Mouse (Mus musculus) layer of hippocampus, adult 18-20 months (tissue): Measurements from ENCODE around the gene Prpf40b. TPM values are rescaled to one million over a fixed set of nuclear protein-coding genes. Genes with fewer than 3 reads are reported as not detected.
"Not testable (repeated sequence)": the region's sequence is repeated elsewhere in the genome, so short reads cannot be mapped to it uniquely, and the experiment has no call there.

ENCODE experiments used
- DNase-seq, 2 experiments: peaks; one replicate each; pipeline ENCODE4 v3.0.0; 2022; ENCODE audit warnings: low spot score in 2 of 2
- long read RNA-seq: library from polyadenylated mRNA; stranded (forward); transcript quantifications from one replicate; pipeline ENCODE4 v2.0.0, GENCODE M21; 2021
- total RNA-seq, 2 experiments: library from RNA; stranded (reverse); gene quantifications; 2 replicates each; pipeline ENCODE4 v1.2.3; 2021

Gene Prpf40b
- 10 to 100 TPM; 93.2 to 93.7 TPM for total RNA-seq
- long read RNA-seq, full-length matches to known transcripts = 3 of 96 reads
- long read RNA-seq, partial matches to known transcripts = 34 of 96 reads
- long read RNA-seq, other reads (novel, unspliced or antisense) = 59 of 96 reads

GRCm38 (mm10) chr15:99294813-99295374, at the start of gene Prpf40b:
Gene Prpf40b, plus strand, starts transcription at chr15:99295087.
- DNase-seq = peak; percentile 94 to 96

DNA sequence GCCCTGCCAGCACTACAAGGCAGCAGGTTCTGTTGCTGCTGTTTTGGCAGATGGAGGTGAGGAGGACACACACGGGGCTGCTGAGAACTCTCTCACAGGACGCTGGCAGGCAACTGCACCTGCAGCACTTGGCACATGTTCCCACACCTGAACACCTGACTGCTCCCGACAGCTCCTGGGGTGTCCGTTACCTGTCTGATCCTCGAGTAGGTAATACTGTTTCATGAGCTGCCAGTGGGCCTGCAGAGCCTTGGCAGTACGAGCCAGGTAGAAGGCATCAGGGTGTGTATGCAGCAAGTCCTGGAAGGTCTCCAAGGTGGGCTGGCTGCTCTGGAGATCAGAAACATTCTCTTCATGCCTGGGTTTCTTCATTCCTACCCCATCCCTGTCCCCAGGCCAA, 48.2 kb upstream of the Prpf40b start:
- not testable (repeated sequence) for DNase-seq

GRCm38 (mm10) chr15:99248972-99249371, 45.9 kb upstream of the Prpf40b start:
- DNase-seq = peak; percentile 62 to 83

DNA sequence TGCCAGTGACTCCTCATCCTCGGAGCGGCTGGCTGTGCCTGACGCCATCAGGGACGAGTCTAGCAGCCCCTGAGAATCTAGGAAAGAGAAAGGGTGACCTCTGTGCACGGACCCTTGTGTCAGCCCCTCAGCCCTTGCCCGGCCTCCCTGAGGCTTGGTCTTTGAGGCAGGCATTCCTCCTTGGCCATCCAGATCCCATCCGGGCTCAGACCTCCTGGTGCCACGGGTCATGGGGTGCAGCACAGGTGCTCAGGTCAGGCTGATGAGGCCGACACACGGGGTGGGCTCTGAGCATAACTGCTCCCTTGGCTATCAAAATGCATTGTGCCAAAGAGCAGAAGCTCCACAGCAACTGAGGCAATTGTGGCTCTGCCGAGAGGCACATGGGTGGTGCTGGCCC, 44.9 kb upstream of the Prpf40b start:
- no peak for DNase-seq

DNA sequence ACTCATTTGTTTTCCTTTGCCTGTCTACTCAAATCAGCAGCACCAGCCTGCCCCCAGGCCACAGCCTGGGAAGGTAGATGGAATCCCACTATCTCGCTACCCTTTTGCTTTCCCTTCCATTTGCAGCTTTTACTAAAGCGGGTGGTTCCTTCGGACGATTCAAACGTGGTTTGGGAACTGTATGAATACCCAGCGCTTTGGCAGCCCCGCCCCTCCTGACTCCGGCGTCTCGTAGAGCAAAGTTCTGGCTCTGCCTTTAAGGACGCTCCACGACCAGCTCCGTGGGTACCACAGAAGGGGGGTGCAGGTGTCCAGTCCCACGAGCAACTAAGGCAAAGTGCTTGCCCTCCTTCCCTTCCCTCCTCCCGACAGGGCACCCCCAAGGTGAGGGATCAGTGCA, 43.8 kb upstream of the Prpf40b start:
- not testable (repeated sequence) for DNase-seq

DNA sequence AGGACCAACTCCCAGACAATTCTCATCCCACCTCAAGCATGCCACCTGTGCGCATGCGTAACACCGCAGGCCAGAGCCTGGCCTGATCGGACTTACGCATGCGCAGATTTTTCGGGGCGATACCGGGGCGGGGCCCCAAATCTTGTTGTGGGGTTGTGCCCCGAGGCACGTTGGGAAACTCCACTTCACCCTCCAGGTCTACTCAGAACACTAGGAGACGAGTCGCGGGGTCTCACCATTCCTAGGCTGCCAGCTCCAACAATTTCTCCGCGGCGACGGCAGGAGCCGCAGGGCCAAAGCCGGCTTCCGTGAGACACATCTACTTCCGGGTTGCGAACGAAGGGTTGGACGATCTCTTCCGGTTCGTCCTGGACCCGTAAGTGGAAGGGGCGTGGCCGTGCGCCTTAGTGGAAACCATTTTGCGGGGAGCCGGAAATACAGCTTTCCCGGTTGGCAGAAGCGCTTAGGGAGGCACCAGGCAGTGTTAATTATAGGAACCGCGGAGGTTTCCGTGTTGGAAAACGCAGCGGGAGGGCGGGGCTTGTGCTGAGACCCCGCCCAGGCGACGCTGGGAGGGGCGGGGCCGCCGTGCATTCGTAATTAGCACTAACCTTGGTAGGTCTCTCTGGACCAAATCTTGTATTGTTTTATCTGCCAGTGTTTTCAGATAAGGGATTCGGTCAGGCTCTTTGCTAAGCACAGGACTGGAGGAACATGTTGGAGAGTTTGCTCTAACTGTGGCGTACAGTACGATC, 43.1 kb upstream of the Prpf40b start, which contains the start of gene Mcrs1:
Gene Mcrs1, minus strand, starts transcription at position 336 of the 755 bp plus-strand sequence.
- peak; percentile 97 to 99 for DNase-seq

DNA sequence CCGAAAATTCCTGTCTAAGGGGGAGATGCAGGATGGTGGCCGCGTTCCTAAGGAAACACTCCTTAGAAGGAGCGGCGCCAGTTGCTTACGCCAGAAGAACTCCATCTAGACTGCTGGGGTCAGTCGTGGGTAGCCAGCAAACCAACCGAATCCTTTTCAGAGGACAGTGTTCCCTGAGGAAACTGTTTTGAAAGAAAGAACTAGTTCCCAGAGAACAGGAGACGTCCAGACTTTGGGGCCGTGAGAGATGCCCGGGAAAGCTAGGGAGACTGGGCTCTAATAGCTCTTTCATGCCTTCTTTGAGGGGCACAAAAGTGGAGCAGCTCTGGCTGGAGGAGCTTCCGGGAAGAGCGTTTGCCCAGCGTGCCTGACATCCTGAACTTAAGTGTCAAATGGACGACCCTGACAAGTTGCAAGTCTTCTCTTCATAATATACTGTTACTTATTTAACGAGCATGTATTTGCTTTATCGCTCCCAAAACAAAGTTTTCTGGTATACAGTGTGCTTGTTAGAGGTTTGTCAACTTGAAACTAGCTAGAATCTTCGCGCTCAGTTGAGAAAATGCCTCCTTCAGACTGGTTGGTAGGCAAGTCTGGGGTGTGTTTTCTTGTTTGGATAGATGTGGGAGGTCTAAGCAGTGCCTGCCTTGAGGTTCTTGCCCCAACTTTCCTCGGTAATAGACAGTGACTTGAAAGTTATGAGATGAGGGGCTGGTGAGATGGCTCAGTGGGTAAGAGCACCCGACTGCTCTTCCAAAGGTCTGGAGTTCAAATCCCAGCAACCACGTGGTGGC, 42.3 kb upstream of the Prpf40b start:
- peak in 1 of 2 experiments; percentile 37 for DNase-seq

GRCm38 (mm10) chr15:99253175-99253479, 41.8 kb upstream of the Prpf40b start:
- not testable (repeated sequence) for DNase-seq

GRCm38 (mm10) chr15:99253772-99254171, 41.1 kb upstream of the Prpf40b start:
- DNase-seq = no peak

DNA sequence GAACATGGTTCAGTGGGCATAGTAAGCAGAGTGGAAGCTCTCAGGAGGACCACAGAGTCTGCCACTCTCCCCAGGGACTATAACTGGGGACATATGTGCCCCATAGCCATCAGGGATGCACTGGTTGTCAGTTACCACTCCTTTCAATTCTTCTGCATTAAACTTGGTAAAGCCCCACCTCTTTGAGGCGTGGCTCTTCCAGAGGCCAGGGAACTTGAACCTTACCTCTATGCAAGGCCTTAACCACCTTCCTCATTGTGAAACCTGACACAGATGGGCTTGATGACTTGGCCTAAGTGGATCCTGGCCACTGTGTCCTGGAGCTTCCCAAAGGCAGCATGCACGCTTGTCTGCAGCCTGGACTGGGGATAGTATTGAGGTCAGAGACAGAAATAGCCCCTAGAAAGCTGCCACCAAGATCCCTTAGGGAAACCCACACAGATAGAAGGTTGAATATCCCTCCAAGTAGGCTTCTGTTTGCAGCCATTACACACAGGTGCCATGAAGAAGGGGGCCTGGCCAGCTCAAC, 40.3 kb upstream of the Prpf40b start:
- DNase-seq = no peak

GRCm38 (mm10) chr15:99255241-99255749, 39.6 kb upstream of the Prpf40b start:
- no peak for DNase-seq

DNA sequence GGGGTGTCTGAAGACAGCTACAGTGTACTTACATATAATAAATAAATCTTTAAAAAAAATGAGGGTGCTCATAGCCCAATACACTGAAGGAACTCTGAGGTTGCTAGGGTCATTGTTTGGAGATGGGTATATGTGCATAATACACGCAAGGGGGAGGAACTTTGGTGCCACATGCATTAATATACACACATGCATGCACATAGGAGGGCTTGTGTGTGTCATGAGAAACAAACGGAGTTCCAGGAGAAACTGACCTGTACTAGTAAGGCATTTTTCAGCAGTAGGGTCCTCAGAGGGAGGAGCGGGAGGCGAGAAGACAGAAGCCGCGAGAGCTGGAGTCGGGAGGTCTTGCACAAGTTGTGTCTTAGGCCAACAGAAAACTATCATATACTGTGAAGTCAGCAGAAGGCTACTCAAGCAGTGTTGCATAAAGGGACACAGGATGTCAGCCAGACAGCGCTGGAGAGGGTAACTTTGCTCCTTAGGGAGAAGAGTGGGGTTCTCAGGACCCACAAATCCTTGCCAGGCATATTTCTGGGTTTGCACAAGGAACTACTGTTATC, 35.6 kb upstream of the Prpf40b start:
- no peak for DNase-seq

DNA sequence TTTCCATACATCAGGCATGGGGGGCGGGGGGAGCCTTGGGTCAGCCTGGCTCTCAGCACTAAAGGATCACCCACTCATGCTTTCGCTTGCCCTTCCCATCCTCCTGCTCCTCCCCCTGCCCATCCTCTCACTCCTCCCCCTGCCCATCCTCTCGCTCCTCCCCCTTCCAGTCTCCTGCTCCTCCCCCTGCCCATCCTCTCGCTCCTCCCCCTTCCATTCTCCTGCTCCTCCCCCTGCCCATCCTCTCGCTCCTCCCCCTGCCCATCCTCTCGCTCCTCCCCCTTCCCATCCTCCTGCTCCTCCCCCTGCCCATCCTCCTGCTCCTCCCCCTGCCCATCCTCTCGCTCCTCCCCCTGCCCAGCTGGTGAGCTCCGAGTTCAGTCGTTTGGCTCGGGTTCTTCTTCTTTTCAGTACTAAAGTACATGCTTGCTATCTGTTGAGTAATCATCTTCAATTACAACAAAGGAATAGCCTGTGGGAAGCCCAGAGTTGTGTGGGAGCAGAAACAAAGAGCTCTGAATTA, 35.1 kb upstream of the Prpf40b start:
- DNase-seq = peak; percentile 43 to 64

DNA sequence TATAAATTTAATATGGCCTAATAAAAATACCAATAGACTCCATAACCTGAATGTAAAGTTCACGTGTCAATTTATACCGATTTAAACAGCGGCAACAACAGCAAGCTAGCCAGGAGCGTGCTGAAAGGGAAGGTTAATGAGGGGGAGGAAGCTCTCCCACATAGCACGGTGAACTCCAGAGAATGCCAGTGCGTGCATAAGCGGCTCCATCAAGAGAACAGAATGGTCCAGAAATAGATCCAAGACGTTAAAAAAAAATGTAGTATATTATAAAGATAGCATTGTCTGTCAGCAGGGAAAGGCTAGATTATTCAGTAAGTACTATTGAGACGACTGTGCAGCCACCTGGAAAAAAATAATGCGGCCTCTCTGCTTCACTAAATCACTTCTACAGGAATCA, 32.2 kb upstream of the Prpf40b start:
- DNase-seq = no peak

- no peak for DNase-seq
Observed at GRCm38 (mm10) chr15:99264363-99264762, 30.5 kb upstream of the Prpf40b start.

DNA sequence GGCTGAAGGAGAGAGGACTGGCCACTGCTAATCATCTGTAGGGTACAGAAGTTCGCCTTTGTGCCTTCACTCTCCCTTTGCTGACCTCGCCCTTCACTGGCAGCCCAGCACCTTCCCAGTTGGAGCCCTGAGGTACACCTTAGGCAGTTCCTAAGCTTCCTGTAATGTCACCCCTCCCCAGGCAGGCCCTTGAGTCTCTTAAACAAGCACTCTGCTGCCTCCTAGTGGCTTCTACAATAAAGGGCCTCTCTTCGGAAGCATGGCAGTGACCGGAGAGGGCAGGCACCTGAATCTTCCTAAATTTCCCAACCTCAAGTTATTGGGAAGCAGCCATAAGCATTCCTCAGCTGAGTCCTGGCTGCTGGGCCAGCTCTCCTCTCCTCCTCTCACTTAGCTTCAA, 29.2 kb upstream of the Prpf40b start:
- DNase-seq = peak in 1 of 2 experiments; percentile 81

DNA sequence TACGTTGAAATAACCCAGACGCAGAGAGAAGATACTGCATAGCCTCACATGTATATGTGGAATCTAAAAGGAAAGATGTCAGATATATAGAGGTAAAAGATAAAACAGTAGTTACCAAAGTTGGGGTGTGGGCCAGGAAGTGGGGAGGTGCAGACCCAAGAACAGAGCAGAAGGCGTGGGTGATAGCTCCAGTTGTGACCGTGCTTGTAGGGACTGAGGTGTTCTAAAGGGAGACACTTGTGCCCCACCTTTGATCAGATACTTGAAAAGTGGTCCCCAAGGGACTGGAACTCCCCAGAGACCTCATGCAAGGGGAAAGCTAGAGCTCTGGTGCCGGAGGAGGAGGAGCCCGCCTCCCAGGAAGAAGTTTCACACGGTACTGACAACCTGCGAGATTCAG, 18.8 kb upstream of the Prpf40b start:
- no peak for DNase-seq

GRCm38 (mm10) chr15:99278271-99278670, 16.6 kb upstream of the Prpf40b start:
- no peak for DNase-seq

- DNase-seq = no peak
Observed at GRCm38 (mm10) chr15:99283456-99283855, 11.4 kb upstream of the Prpf40b start.

DNA sequence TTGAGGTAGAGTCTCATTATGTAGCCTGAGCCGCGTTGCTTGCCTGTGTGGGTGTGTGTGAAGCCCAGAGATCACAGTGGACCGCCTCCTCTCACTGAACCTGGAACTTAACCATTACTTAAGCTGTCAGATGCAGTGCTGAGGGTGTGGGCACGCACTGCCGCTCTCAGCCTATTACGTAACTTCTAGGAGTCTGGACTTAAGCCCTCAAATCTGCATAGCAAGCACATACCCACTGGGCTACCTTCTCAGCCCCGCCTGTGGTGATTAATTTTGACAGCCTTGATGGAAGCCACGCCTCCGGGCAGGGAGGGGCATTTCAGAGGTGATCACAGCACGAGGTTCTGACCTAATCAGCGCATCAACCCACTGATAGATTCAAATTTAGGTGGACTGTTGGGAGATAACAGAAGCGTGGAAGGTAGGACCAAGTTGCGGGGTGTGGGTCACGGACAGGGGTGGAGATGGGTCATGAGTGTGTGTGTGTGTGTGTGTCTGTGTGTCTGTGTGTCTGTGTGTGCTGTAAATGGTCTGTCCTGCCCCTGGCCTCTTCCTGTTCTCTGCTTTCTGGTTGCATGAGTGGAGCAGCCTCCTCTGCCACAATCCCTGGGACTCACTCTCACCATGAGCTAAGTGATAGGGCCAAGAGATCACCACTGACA, 10.2 kb upstream of the Prpf40b start:
- no peak for DNase-seq
